Mouse (Mus musculus) spleen, embryonic (tissue): Measurements from ENCODE around the gene Sept1.

Experiments
- CTCF ChIA-PET: fragments of 350-600 bp; sonication (Branson Sonifier 250); formaldehyde crosslinking; loops from one replicate; lab custom pipeline; 2022; lab: Charles Lee

Sept1 gene

GRCm38 (mm10) chr7:127232622-127233367 is at the start of gene Sept1, which contains the start of gene Zfp553:
TSS of gene Sept1 (minus strand) at chr7:127233130.
TSS of gene Zfp553 (plus strand) at chr7:127233061.
- CTCF ChIA-PET = no interaction called here

GRCm38 (mm10) chr7:127282190-127282589 is 49.3 kb upstream of the Sept1 start:
- CTCF ChIA-PET = no interaction called here

DNA sequence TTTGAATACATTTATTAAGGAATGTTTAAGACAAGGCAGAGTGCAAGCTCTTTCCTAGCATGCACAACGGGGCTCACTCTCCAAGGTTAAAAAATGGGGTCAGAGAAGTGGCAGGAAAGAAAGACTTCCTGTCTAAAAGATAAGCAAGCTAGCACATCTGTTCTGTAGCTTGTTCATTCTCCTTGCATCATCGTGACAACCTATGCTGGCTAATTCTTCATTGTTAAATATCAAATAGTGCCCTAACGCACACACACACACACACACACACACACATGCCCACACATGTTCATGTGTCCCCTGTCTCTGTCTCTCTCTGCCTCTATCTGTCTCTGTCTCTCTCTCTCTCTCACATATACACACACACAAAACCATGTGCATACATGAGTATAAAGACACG is 48.2 kb upstream of the Sept1 start:
- CTCF ChIA-PET = no interaction called here

GRCm38 (mm10) chr7:127280092-127280491 is 47.2 kb upstream of the Sept1 start:
- CTCF ChIA-PET = no interaction called here

DNA sequence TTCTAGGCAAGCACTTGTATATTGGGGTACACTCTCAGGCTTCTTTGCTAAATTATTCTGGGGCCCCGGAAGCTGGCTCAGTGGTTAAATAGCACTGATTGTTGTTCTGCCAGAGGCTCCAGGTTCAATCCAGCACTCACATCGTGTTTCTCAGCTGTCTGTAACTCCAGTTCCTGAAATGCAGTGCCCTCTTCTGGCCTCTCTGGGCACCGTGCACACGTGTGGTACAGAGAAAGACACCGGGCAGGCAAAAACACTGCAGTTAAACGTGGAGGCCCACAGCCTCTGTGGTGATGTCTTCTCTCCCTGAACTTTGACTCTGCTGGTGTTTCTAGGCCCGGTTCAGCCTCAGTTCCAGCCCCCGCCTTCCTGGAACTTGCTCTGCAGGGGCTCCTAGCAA is 45.4 kb upstream of the Sept1 start:
- CTCF ChIA-PET = interaction anchor here (0.8 kb wide), 1 partner anchor 23 kb away, joined by 4 read pairs; no protein-coding TSS in a partner anchor

DNA sequence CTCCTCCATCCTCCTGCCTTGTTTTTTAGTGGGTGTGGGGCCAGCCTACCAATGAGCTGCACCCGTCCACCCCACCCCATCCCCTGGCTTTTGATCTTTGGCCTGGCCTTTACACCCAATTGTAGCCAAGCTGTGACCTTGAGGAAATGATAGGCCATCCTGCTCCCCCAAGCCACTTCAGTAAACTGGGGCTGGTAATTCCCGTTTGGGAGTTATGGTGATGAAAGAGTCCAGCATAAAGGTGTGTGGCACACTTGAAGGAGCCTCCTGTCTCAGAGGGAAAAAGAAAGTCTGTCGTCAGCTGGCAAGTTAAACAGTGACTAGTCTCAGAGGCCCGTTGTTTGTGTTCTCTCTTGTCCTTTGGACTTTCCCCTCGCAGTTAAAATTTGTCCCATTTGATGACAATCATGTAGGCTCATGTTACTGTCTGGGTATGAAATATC is 43.6 kb upstream of the Sept1 start:
- CTCF ChIA-PET = no interaction called here

DNA sequence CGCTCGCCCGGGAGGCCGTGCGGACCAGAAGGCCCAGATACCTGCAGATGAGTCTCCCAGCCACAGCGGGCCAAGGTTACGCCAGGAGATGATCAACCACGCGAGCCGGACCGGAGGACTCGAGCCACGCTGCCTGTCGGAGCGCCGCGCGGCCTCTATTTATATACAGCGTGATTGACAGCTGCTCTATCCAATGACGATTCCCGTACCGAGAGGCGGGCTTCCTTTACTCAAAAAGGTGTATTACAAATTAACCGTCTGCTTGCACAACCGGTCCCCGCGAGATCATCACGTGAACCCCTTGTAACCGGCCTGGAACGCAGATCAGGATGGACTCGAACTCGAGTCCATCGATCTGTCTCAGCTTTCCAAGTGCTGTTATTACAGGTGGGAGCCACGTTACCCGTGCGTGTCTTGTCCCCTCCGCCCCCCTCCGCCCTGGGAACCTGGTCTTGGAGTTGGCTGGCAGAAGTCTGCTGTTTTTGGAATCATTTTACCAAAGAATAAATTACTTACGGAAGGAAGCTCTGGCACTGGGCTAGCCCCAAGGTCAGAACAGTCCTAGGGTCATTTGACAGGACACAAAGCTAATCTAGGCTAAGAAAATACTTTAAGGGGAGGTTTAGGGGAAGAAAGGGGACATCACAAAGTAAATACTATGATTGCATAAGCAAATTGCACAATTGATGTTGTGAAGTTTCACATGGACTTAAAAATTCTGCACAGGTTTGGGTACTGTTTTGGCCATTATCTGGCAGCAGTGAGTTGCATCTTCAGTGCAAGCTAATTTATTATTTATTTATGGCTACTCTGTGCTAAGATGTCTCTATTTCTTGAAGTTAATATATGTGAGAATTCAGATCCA is 41.2 kb upstream of the Sept1 start, which contains the start of gene Sephs2:
Sephs2 (minus strand) TSS at position 131 of the 865 bp plus-strand sequence.
- CTCF ChIA-PET = interaction anchor here (0.7 to 0.8 kb wide), 2 partner anchors 17 to 22 kb away, joined by 3 to 5 read pairs; partner anchors contain the start of gene Itgal

DNA sequence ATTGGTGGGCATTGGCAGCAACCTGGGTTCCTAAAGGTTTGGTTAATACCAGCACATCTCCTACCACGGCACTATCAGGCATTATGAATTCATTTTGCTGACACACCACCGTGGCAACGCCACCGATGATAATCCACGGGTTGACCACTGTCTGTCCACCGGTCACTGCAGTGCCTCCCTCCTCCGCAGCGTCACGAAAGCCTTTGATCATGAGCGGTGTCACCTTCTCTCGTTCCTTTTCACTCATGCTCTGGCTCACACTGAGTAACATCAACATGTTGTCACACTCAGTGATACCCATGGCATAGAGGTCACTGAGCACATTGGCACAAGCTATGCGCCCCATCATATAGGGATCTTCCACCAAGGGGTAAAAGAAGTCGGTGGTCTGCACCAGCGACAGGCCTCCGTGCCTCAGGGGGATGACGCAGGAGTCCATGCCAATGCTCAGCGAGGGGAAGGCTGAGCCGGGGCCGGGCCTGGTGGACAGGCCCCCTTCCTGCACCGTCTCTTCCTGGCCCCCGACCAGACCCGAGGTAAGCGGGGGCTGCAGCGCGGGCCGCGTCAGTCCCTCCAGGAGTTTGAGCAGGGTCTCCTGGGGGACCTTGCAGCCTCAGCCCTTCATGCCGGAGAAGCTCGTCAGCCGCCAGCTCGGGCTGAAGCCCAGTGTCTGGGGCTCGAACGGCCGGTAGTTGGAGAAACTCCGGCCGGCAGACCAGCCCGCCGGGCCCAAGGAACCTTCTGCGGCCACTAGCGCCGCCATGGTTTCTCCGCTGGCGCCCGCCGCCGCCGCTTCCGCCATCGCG is 40.4 kb upstream of the Sept1 start:
- CTCF ChIA-PET = interaction anchor here (0.8 kb wide), 1 partner anchor 23 kb away, joined by 3 read pairs; the partner anchor contains the start of gene Itgal

DNA sequence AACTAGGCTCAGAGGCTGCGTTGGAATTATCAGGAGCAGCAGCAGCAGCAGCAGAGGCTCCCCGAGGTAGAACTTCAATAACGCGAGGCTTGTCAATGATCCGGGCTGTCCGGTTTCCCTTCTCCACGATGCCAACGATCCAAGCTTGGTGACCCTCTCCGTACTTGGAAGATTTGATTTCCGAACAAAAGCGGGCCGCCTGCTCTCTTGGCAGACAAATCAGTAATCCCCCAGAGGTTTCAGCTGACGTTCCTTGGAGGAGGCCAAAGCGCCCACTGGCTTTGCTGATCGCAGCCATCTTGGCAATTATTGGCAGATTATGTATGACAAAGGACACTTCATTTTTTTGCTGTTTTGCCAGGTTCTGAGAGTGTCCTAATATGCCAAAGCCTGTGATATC is 39.6 kb upstream of the Sept1 start:
- CTCF ChIA-PET = no interaction called here

GRCm38 (mm10) chr7:127271093-127271492 is 38.2 kb upstream of the Sept1 start:
- CTCF ChIA-PET = interaction anchor here (0.6 kb wide), 1 partner anchor 12 kb away, joined by 3 read pairs; no protein-coding TSS in a partner anchor

- CTCF ChIA-PET = interaction anchor here (0.6 kb wide), 2 partner anchors 12 to 26 kb away, joined by 3 to 7 read pairs; no protein-coding TSS in a partner anchor
Observed at GRCm38 (mm10) chr7:127270666-127271065, 37.7 kb upstream of the Sept1 start.

DNA sequence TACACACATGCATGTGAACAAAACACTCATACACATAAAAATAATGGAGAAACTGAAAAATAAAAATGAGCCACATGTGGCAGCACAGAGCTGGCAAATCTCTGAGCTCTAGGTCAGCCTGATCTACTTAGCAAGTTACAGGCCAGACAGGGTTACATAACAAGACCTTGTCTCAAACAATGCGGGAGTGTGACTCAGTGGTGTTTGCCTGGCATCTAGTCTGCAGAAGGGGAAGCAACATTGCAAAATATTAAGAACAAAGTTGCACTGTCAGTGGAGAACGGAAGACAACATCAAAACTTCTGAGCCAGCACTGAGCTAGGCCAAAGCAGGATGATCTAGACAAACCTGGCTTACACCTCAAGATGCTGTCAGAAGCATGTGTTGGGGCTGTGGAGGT is 37.3 kb upstream of the Sept1 start:
- CTCF ChIA-PET = interaction anchor here (0.6 kb wide), 2 partner anchors 12 to 26 kb away, joined by 3 to 7 read pairs; no protein-coding TSS in a partner anchor

DNA sequence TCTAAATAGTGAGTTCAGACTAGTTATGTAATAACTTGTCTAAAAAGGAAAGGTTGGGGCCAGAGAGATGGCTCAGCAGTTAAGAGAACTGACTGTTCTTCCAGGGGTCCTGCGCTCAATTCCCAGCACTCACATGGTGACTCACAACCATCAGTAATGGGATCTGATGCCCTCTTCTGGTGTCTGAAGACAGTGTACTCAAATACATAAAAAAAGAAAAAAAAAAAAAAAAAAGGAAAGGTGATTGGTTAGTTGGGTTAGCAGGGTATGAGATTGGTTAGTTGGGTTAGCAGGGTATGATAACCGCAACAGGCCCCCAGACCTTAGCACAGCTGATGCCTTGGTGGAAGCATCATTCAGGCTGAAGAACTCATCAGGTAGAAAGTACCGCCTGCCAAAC is 30.6 kb upstream of the Sept1 start:
- CTCF ChIA-PET = interaction anchor here (0.6 kb wide), 1 partner anchor 966 kb away, joined by 4 read pairs; no protein-coding TSS in a partner anchor

- CTCF ChIA-PET = no interaction called here
Observed at GRCm38 (mm10) chr7:127262218-127262961, 29.5 kb upstream of the Sept1 start.

- CTCF ChIA-PET = interaction anchor here (0.6 kb wide), 1 partner anchor 126 kb away, joined by 9 read pairs; no protein-coding TSS in a partner anchor
Observed at GRCm38 (mm10) chr7:127260309-127261111, 27.6 kb upstream of the Sept1 start, which contains the start of gene Dctpp1. TSS of gene Dctpp1 (minus strand) at chr7:127260709.

- CTCF ChIA-PET = no interaction called here
Observed at GRCm38 (mm10) chr7:127259186-127259905, 26.4 kb upstream of the Sept1 start.

DNA sequence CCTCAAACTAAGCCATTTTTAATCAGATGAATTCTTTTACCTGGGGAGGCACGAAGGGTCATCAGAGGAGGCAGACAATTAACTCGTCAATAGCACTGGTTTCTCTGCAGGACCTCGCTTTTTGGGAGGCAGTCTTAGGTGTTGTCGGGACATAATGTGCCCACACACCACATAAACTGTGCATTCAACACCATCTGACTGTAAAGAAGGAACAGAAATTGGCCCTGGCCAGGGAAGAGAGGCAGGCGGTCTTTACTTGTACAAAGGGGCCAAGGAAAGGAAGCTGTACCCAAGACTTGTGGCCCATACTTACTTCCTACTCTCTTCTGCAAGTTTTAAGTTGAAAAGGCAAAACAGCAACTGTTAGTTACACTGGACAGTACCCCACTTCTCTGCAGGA is 23.6 kb upstream of the Sept1 start:
- CTCF ChIA-PET = no interaction called here

DNA sequence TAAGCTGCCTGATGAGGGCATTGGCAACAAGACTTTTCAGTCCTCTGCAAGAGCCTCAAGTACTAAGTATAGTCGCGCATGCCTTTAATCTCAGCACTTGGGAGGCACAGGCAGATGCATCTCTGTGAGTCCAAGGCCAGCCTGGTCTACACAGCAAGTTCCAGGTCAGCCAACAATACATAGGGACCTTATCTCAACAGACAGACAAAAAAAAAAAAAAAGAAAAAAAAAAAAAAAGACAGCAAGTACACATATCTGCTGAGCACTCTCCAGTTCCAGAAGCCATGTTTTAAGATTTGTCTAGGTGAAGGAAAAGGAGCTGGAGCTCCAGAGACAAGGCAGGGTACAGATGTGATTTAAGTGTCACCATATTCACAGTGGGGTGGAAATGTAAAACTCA is 23.0 kb upstream of the Sept1 start:
- CTCF ChIA-PET = no interaction called here
